Mouse (Mus musculus): Measurements from ENCODE around the gene Saysd1.

GRCm38 (mm10) chr14:20180304-20180703, 42.0 kb upstream of the Saysd1 start:
- TF ChIP-seq CTCF (conservative IDR thresholded peaks at IDR 0.05 in 1 of 2, IDR thresholded peaks at IDR 0.05 in 1 of 2; ENCODE audit: low read depth in 2 of 2, low read length in 2 of 2): no peak
- no peak for TF ChIP-seq RCOR1 (conservative IDR thresholded peaks at IDR 0.05; ENCODE audit: low read depth, low read length)

Data from CH12.LX (cell line).